Mouse (Mus musculus): ENCODE data around the gene Grwd1.

The Grwd1 gene

GRCm38 (mm10) chr7:45842950-45843744, 12.4 kb upstream of the Grwd1 start:
- DNase-seq (ENCODE audit: extremely low read depth, low read depth, low spot score) = no peak

- DNase-seq (ENCODE audit: extremely low read depth, low read depth, low spot score) = no peak
These were observed 3.2 kb upstream of the Grwd1 start for GRCm38 (mm10) chr7:45833924-45834323.

DNA sequence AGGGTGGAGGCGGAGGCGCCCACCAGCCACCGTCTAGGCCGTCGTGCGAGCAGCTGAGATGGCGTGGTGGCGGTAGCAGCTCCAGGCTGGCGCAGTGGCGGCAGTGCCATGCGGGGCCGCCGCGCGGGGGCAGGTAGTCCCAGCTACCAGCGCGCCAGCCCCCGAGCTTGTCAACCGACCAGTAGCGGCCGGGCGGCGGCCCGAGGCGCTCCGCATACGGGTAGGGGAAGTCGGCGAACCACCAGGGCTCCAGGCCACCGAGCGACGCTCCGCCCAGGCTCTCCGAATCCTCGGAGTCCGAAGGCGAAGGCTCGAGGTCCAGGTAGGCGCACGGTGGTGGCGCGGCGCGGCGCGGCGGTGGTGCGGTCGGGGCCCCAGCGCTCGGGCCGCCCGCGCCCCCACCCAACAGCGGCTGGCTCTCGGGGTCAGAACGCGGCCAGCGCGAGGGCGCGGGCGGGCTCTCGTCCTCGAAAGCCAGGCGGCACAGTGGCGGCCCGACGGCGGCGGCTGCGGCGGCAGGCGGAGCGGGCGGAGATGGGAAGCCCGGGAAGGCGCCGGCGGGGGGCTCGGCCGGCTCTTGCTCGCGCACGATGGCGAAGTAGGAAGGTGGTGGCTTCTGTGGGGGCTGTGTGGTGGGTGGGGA, 2.5 kb upstream of the Grwd1 start:
- DNase-seq (ENCODE audit: extremely low read depth, low read depth, low spot score) = no peak

GRCm38 (mm10) chr7:45832428-45832827, 1.7 kb upstream of the Grwd1 start:
- DNase-seq (ENCODE audit: extremely low read depth, low read depth, low spot score) = no peak

- no peak for DNase-seq (ENCODE audit: extremely low read depth, low read depth, low spot score)
These were observed 383 bp upstream of the Grwd1 start for GRCm38 (mm10) chr7:45831128-45831525.

GRCm38 (mm10) chr7:45826631-45827030, 4.1 kb downstream of the Grwd1 start:
- DNase-seq (ENCODE audit: extremely low read depth, low read depth, low spot score) = no peak

DNA sequence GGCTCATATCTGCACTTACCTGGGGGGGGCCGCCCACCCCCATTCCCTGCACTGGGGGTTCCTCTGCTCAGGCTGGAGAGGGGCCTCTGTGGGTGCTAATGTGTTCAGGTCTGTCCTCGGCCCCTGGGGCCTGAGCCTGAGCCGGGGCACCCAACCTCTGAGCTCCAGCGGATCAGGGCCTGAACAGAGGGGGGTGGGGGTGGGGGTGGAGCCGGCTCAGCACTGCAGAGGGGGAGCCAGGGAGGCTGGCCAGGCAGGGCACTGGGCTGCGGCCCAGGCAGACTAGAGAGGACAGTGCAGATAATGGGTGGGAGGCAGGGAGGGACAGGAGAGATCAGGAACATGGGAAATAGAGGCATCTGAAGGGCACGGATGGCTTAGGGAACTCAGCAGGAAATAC, 6.1 kb downstream of the Grwd1 start, which contains the start of gene Kcnj14:
Gene Kcnj14 (minus strand): TSS at position 185 of the 400 bp plus-strand sequence.
- DNase-seq (ENCODE audit: extremely low read depth, low read depth, low spot score) = no peak

DNA sequence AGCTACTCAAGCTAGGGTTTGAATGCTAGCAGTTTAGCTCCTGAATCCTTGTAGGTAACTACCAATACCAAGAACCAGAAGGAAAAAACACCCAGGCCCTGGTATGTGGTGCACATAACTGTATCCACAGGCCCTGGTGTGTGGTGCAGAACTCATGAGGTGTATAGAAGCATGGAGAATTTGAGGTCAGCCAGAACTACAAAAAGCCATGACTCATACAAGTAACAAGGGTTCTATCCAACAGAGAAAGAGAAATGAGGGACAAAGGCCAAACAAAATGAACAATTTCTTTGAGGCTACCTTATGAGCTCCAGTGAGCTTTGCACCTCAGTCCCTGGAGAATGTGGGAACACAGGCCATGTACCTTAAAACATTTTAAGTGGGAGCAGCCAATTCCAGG, 9.8 kb downstream of the Grwd1 start:
- DNase-seq (ENCODE audit: extremely low read depth, low read depth, low spot score) = no peak

DNA sequence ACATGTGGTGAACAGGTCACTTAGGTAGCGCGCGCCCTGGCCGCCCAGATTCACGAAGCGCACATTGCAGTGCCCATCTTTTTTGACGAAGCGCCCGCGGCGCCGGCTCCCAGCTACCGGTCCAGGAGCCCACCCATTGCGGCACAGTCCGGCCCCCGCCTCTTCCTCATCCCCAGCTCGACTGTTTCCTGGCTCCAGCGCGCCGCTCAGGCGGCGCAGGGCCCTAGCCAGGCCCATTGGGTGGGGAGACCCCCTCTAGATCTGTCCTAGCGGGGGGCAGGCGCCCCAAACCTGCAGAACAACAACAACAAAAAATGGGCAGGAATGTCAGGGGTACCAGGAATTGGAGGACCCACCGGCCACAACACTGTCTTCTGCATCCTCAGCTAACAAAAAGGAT, 10.9 kb downstream of the Grwd1 start:
- no peak for DNase-seq (ENCODE audit: extremely low read depth, low read depth, low spot score)

GRCm38 (mm10) chr7:45815984-45816351, 14.8 kb downstream of the Grwd1 start:
- no peak for DNase-seq (ENCODE audit: extremely low read depth, low read depth, low spot score)

DNA sequence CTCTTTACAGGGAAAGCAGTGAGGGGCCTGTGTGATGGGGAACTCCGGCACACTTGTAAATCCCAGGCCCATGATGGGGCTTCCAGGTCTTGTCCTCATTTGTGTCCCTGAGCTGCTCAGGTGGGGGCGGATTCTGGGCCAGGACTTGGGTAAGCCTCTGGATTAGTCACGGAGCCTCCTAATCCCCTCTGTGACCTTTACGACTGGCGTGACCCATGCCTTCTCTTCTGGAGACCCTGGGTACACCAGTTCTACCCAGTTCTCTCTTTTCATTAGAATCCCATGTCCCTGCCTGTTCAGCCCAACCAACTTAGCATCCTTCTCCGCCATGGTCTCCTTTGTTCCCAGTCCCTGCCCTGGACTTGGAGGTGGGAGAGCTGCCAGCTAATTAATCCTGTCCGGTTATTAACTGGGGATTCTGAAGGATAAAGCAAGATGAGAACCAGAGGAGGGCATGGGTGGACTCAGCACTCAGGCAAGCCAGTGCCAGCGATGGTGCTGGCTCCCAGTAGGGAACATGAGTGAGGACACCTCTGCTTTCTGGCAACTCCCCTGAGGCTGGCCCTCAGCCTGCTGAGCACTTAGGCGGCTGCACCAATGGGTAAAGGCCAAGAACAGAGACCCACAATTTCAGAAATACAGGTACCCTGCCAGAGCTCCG, 15.3 kb downstream of the Grwd1 start:
- DNase-seq (ENCODE audit: extremely low read depth, low read depth, low spot score) = no peak

GRCm38 (mm10) chr7:45814841-45815240, 15.9 kb downstream of the Grwd1 start:
- no peak for DNase-seq (ENCODE audit: extremely low read depth, low read depth, low spot score)

- peak; percentile 97 for DNase-seq (ENCODE audit: extremely low read depth, low read depth, low spot score)
These were observed 16.7 kb downstream of the Grwd1 start, which contains the start of gene Cyth2 for GRCm38 (mm10) chr7:45813787-45814779. Cyth2 (minus strand) TSS chr7:45814581.

- DNase-seq (ENCODE audit: extremely low read depth, low read depth, low spot score) = no peak
These were observed 17.8 kb downstream of the Grwd1 start for GRCm38 (mm10) chr7:45812921-45813320.

GRCm38 (mm10) chr7:45809276-45810075, 21.3 kb downstream of the Grwd1 start:
- no peak for DNase-seq (ENCODE audit: extremely low read depth, low read depth, low spot score)

DNA sequence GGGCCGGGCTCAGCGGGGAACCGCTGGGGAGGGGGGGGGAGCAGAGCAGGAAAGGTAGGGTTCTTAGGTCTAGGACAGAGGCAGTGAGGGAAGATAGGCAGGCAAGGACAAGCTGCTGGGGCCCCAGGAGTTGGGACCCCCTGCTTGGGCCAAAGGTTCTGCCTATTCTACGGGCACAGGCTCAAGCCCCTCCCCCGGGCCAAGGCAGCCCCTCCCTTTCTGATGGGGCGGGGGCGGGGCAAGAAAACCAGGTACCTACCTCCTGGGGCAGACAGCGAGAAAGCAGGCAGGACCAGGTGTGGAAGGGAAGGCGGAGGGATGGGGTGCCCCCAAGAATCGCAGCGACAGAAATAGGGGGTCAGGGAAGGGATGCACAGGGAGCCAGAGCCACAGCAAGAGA, 22.3 kb downstream of the Grwd1 start:
- DNase-seq (ENCODE audit: extremely low read depth, low read depth, low spot score) = no peak

DNA sequence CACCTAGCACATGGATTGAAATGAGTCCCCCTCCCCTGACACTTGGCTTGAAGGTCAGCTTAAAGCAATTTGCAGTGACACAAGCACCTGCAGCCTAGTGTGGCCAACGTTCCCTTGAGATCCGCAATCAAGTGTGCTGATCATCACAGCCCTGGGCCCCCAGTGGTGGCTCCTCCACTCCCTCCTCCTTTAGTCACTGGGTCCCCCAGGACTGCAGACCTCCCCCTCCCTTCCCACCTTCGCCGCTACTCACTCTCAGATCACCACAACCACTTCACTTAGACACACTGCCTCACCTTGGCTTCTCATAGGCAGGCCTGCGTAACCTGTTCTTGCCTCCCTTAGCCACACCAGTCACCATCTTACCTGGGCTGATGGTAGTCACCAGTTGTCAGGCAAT, 24.8 kb downstream of the Grwd1 start:
- DNase-seq (ENCODE audit: extremely low read depth, low read depth, low spot score) = no peak

DNA sequence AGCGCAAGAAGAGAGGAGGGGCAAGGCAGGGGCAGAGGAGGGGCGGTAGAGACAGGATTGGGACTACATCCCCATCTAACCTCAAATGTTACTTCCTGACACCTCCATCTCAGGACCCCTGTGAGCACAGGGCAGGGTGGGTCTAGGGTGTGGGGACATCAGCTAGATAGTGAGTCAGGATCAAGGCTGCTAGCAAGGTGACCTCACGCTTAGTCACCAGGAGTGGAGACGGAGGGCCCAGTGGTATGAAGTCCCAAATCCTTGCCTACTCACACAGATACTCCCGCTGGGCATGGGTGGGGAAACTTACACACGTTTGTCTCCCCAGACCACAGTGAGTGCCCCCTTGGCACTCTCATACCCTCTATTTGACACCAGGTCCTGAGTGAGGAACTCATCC, 28.2 kb downstream of the Grwd1 start:
- DNase-seq (ENCODE audit: extremely low read depth, low read depth, low spot score) = no peak

DNA sequence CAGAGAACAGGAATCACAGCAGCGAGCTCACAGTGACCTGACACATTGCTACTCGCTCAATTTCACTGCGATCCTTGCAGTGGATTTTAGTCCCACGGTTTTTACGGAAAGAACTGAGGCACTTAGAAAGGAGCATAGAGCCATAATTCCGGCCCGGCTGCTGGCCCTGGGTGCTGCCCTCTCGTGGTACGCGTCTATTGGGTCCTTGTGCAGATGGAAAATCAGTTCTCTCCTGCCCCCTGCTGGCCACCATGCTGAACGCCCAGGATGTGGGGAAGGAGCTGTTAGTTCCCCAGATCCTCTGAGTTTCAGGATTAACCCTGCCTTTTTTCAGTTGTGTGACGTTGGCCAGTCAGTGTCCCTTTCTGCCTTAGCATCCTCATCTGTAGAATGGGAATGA, 29.4 kb downstream of the Grwd1 start:
- no peak for DNase-seq (ENCODE audit: extremely low read depth, low read depth, low spot score)

Data from fat pad, adult 2 months (tissue).